Mouse (Mus musculus): ENCODE data around the gene Gstt1.

DNA sequence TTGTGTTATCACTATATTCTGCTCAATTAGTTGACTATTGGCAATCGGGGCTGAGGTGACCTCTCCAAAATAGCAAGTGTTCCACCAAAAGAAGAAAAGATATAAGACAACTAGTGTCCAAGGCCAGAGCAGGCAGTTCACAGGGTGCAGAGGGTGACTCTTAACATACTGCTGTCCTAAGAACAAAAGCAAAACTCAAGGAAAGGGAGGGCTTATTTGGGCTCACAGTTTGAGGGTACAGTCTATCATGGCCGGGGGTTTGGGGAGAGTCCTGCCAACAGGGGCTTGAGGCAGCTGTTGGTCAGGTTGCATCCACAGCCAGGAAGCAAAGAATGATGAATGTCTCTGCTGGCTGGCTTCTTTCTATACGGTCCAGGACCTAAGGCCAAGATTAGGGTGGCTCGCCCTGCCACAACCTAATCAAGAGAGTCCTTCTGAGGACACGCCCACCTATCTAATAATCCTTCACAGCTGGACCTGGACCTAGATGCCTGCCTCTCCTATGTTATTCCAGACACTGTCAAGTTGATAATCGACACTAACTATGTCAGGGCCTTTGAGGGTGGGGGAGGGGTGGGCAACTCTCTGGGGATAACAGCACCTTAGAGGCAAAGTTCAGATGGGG, 47.0 kb upstream of the Gstt1 start:
- TF ChIP-seq EP300 (IDR thresholded peaks at IDR 0.05), result no peak
- no peak for TF ChIP-seq CTCF (IDR thresholded peaks at IDR 0.05)

Measured in lung, postnatal 0 days (tissue).